Mouse (Mus musculus): ENCODE measurements at regions not wholly inside any gene's neighbourhood (a gene's known extent, or its start where the extent isn't known, plus 50 kb on each side); places are given as distances from the start of the nearest gene placed in this dataset.

DNA sequence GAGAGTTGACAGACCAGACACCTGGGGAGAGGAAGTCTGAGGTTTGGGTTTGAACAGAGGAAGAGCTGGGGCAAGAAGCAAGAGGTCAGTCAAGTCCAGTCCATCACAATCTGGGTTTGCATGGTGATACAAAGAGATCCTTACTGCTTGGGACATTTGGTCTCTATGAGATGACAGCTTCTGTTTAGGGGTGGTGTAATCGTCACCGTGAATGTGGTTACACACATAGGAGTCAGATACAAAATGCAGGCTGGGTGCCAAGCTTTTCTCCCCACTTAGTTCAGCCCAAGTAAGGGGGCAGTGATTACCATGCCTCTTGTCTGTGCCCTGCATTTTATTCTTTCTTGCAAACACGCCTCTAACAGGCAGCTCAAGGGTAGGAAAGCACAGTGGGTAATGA, 108.9 kb downstream of the Qrsl1 start:
- no peak for DNase-seq

DNA sequence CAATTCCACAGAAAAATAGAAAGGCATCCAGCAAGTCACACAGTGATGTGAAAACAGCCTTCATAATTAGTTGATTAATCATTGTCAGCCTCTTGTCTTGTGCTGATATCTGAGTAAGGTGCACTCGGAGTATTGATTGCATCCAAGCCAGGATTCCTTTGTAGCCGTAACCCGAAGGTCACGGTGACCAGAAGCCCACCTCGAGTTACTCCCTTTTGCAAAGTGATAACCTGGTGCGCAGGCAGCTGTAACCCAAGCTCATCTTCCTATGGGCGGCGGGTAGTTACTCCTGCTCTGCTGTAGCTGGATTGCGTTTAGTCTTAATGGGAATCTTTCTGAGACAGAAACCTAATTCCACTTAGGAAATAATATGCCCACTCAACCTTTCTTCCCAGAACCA, 107.0 kb downstream of the Qrsl1 start:
- DNase-seq, result no peak

DNA sequence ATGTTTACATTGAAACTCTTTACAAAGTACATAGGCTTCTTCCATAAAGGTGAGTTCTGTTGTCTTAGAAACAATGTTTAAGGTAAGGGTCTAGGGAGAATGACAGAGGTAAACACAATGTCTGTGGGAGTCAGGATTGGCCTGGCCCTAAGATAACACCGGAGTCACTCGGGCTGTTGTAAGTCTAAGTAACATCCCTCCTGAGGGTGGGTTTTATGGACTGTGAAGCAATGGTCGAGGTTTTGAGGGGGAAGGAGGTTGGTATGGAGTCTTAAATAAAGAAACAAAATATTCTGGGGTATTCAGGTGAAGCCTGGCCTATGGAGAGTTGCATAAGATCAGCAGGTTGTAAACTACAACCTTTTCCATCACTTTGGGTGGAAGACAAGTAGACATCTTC, 101.5 kb downstream of the Qrsl1 start:
- DNase-seq, result no peak

DNA sequence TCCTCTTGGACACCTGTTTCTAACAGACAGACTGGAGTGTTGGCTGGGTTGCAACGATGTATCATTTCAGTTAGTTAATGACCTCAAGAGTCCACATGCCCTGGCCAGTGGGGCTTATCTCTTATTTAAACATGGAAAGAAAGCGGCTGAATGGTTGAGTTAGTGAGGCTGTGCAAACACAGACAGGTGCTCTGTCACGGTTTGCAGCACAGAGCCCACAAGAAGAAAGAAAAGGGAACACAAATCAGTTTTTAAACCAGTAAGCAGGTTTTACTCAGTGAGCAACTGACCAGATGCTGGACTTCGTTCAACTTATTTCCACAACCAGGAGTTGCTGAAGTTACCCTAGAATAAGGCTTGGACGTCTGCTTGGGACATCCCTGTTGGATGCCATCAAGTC, 86.3 kb downstream of the Qrsl1 start:
- no peak for DNase-seq

DNA sequence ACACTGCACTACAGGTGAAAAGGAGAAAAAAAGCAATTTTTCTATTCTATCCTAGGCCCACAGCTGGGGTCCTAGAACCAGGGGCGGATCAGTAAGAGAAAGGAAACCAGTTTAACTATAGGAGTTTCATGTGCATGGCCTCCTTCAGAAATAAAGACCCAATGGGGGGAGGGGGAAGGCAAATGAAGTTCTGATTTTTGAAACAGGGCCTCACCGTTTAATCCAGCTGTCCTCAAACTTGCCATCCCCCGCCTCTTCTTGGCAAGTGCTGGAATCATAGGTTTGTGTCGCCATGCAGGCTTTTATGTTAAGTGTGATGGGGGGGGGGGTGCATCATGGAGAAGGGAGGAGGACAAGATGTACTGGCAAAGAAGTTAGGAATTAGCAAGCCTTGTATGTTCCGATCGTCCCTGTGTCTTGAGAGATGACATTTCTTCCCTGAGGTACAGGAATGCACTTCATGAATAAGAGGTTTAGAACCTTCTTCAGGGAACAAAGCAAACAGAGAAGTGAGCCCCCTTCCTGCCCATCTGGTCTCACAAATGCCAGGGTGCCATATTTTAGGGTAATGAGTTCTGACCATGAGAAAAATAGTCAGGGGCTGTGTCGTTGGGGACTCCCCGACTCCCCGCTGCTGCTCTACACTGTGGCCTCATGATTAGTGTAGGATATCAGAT, 83.9 kb downstream of the Qrsl1 start:
- no peak for DNase-seq

DNA sequence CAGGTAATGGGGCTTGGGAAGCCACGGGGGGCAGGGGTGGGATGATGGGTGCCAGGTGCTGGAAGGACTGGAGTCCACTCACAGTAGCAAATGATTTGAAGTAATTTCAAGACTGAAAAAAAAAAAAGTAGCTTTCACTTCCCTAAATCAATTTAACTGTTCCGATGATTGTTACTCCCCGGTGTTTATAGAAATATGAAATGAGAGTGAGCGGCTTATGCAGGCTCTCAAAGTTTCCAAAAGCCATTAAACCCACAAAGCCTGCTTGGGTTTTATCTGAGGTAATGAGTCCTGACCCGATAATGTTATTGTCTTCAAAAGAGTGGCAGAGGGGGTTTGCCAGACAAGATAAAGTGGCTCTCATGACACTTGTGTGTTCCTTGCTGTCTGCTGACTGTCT, 82.9 kb downstream of the Qrsl1 start:
- DNase-seq, result no peak

DNA sequence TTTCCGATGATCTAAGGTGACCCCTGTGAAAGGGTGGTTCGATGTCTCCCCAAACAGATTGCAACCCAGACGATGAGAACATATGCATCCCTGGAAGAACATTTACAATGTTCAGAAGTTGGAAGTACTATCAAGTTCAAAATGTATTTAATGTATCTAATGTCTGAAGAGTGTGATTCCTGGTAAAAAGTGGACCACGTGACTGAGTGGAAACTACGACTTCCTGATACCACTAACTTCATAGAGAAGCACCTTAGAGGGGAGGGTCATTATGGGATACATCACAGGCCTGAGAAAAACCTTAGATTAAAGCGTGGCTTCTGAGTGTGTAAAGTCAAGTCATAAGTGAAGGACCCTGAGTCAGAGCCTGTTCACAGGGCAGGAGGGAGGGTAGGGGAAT, 82.1 kb downstream of the Qrsl1 start:
- no peak for DNase-seq

DNA sequence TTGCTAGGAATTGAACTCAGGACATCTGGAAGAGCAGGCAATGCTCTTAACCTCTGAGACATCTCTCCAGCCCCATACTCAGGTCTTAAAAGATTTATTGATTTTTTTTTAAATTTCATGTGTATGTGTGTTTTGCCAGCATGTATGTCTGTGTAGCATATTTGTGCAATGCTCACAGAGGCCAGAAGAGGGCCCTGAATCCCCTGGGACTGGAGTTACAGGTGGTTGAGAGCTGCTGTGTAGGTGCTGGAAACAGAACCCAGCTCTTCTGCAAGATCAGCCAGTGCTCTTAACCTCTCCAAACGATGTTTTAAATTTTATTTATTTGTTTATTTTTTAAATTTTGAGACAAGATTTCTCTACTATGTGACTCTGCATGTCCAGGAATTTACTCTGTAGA, 78.9 kb downstream of the Qrsl1 start:
- no peak for DNase-seq

DNA sequence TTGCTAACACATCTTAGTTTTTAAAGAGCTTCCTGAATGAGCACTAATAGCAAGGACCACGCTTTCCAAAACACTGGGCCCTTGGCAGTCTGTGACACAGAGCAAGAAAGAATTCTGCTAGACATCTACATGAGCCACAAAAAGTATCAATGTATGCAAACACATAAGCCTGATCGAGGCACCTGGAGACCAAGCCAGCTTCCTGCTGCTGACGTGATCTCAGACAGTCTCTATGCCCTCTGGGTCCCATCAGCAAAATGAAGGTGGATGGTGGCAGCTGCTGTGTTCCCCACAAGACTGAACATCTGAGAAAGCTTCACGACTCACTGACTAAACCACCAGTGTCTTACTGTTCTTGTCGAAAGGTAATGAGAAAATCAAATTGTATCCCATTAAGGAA, 77.5 kb downstream of the Qrsl1 start:
- DNase-seq, result no peak
